Mouse (Mus musculus) CH12.LX (cell line): ENCODE data around the gene Hoxc8. TPM values are rescaled to one million over a fixed set of nuclear protein-coding genes. Genes with fewer than 3 reads are reported as not detected.

Experiments
- DNase-seq: peaks from one replicate; pipeline ENCODE4 v3.0.0-alpha.2; 2013; ENCODE audit errors: extremely low read depth
- H3K27ac ChIP-seq: 2 replicates; pipeline ENCODE4 v1.5.1; 2012; ENCODE audit warnings: low read depth, mild to moderate bottlenecking, control low read depth, moderate library complexity; ENCODE audit not compliant: insufficient read depth
- H3K27me3 ChIP-seq: replicated peaks from 2 replicates; pipeline ENCODE3; 2012; ENCODE audit warnings: inconsistent platforms
- H3K36me3 ChIP-seq, 2 experiments: replicated peaks in 1 of 2; 2 replicates each; pipeline versions ENCODE3 to v1.6.1; 2012; ENCODE audit warnings: inconsistent platforms in 1 of 2, low read length in 1 of 2, mild to moderate bottlenecking in 1 of 2, mixed read lengths in 1 of 2, moderate library complexity in 1 of 2; ENCODE audit not compliant: control insufficient read depth in 1 of 2, insufficient read depth in 1 of 2
- H3K4me1 ChIP-seq, 2 experiments: 2 replicates each; pipeline ENCODE4 v1.6.1; 2012; ENCODE audit warnings: inconsistent platforms in 1 of 2, moderate library complexity in 1 of 2; ENCODE audit not compliant: insufficient read depth in 2 of 2, control insufficient read depth in 1 of 2
- H3K4me2 ChIP-seq: 2 replicates; pipeline ENCODE4 v1.6.1; 2012; ENCODE audit warnings: low read depth, mild to moderate bottlenecking, control low read depth; ENCODE audit not compliant: poor library complexity, insufficient read depth, severe bottlenecking
- H3K4me3 ChIP-seq, 3 experiments: fragments of 150-350 bp in 1 of 3; sonication (generic) in 1 of 3; replicated peaks in 1 of 3; 2 replicates each; pipeline versions ENCODE3 to v1.5.1; 2011 to 2012; ENCODE audit warnings: low read depth in 2 of 3, low read length in 2 of 3, mild to moderate bottlenecking in 2 of 3, moderate library complexity in 2 of 3, control low read depth in 1 of 3, improper control_type of control experiment in 1 of 3, inconsistent platforms in 1 of 3, mixed read lengths in 1 of 3; ENCODE audit not compliant: poor library complexity in 1 of 3
- H3K79me2 ChIP-seq: replicated peaks from 2 replicates; pipeline ENCODE4 v1.6.1; 2012; ENCODE audit warnings: mild to moderate bottlenecking, moderate library complexity; ENCODE audit not compliant: control insufficient read depth, poor library complexity, insufficient read depth, severe bottlenecking; ENCODE audit errors: extremely low read depth
- H3K9ac ChIP-seq: 2 replicates; pipeline ENCODE4 v1.6.1; 2012; ENCODE audit warnings: low read depth, mild to moderate bottlenecking, control low read depth, moderate library complexity; ENCODE audit not compliant: insufficient read depth
- H3K9me3 ChIP-seq: replicated peaks from 2 replicates; pipeline ENCODE3; 2012; ENCODE audit warnings: low read length, inconsistent platforms, mixed read lengths
- CHD2 ChIP-seq: IDR thresholded peaks from 2 replicates; pipeline ENCODE4 v1.6.1; 2011; ENCODE audit warnings: low read length, improper control_type of control experiment
- EP300 ChIP-seq: IDR thresholded peaks from 2 replicates; pipeline ENCODE4 v1.6.1; 2011; ENCODE audit warnings: low read length, improper control_type of control experiment
- ETS1 ChIP-seq: conservative IDR thresholded peaks from 2 replicates; pipeline ENCODE4 v1.6.1; 2012; ENCODE audit warnings: low read depth, mild to moderate bottlenecking, inconsistent platforms, low read length, improper control_type of control experiment, moderate library complexity
- HCFC1 ChIP-seq: IDR thresholded peaks from 2 replicates; pipeline ENCODE4 v1.6.1; 2012; ENCODE audit warnings: low read depth, mild to moderate bottlenecking, inconsistent platforms, low read length, improper control_type of control experiment
- JUND ChIP-seq: conservative IDR thresholded peaks from 2 replicates; pipeline ENCODE4 v1.6.1; 2011; ENCODE audit warnings: low read depth, low read length, improper control_type of control experiment
- KAT2A ChIP-seq: IDR thresholded peaks from 2 replicates; pipeline ENCODE4 v1.6.1; 2012; ENCODE audit warnings: low read length, improper control_type of control experiment, inconsistent platforms; ENCODE audit not compliant: insufficient replicate concordance
- MAX ChIP-seq: IDR thresholded peaks from 2 replicates; pipeline ENCODE4 v1.6.1; 2011; ENCODE audit warnings: low read length, improper control_type of control experiment
- MXI1 ChIP-seq: IDR thresholded peaks from 2 replicates; pipeline ENCODE4 v1.6.1; 2011; ENCODE audit warnings: mild to moderate bottlenecking, low read depth, low read length, improper control_type of control experiment
- NELFE ChIP-seq: IDR thresholded peaks from 2 replicates; pipeline ENCODE4 v1.6.1; 2011; ENCODE audit warnings: low read depth, low read length, improper control_type of control experiment
- PAX5 ChIP-seq: IDR thresholded peaks from 2 replicates; pipeline ENCODE4 v1.6.1; 2012; ENCODE audit warnings: low read length, inconsistent platforms, mixed read lengths
- RAD21 ChIP-seq: IDR thresholded peaks from 2 replicates; pipeline ENCODE4 v1.6.1; 2011; ENCODE audit warnings: low read depth, mild to moderate bottlenecking, low read length, improper control_type of control experiment, moderate library complexity
- RCOR1 ChIP-seq: conservative IDR thresholded peaks from 2 replicates; pipeline ENCODE4 v1.6.1; 2012; ENCODE audit warnings: low read depth, mild to moderate bottlenecking, inconsistent platforms, low read length, improper control_type of control experiment
- SIN3A ChIP-seq: IDR thresholded peaks from 2 replicates; pipeline ENCODE4 v1.6.1; 2012; ENCODE audit warnings: low read length, improper control_type of control experiment, inconsistent platforms
- SMC3 ChIP-seq: IDR thresholded peaks from 2 replicates; pipeline ENCODE4 v1.6.1; 2011; ENCODE audit warnings: low read depth, low read length, improper control_type of control experiment
- TBP ChIP-seq: conservative IDR thresholded peaks from 2 replicates; pipeline ENCODE4 v1.6.1; 2011; ENCODE audit warnings: low read depth, low read length, improper control_type of control experiment
- UBTF ChIP-seq: IDR thresholded peaks from 2 replicates; pipeline ENCODE4 v1.6.1; 2012; ENCODE audit warnings: low read depth, mild to moderate bottlenecking, inconsistent platforms, low read length, improper control_type of control experiment, moderate library complexity
- USF1 ChIP-seq: IDR thresholded peaks from 2 replicates; pipeline ENCODE4 v1.6.1; 2014; ENCODE audit warnings: low read depth, mild to moderate bottlenecking, inconsistent platforms, low read length, improper control_type of control experiment
- USF2 ChIP-seq: conservative IDR thresholded peaks from 2 replicates; pipeline ENCODE4 v1.6.1; 2011; ENCODE audit warnings: low read depth, low read length, improper control_type of control experiment
- ZC3H11A ChIP-seq: IDR thresholded peaks from 2 replicates; pipeline ENCODE4 v1.6.1; 2012; ENCODE audit warnings: low read depth, mild to moderate bottlenecking, inconsistent platforms, low read length, improper control_type of control experiment
- ZKSCAN1 ChIP-seq: IDR thresholded peaks from 2 replicates; pipeline ENCODE4 v1.6.1; 2012; ENCODE audit warnings: low read depth, inconsistent platforms, low read length, improper control_type of control experiment, borderline replicate concordance
- ZMIZ1 ChIP-seq: IDR thresholded peaks from 2 replicates; pipeline ENCODE4 v1.6.1; 2012; ENCODE audit warnings: low read depth, mild to moderate bottlenecking, inconsistent platforms, low read length, improper control_type of control experiment
- ZNF384 ChIP-seq: IDR thresholded peaks from 2 replicates; pipeline ENCODE4 v1.6.1; 2012; ENCODE audit warnings: low read depth, low read length, improper control_type of control experiment, inconsistent platforms
- dilution Hi-C: fragments of 300-500 bp; cut with MboI; formaldehyde crosslinking; loops from 2 replicates; pipeline ENCODE4 v1.14.3; 2020; ENCODE audit warnings: low sequenced_read_pairs; ENCODE audit not compliant: extremely low pct_unique_long_range_greater_than_20kb, extremely low pct_ligation_motif_present
- in situ Hi-C: fragments of 300-500 bp; cut with MboI; formaldehyde crosslinking; loops from 3 replicates; pipeline ENCODE4 v1.14.3; 2019; ENCODE audit warnings: low sequenced_read_pairs, low pct_ligation_motif_present, low pct_unique_long_range_greater_than_20kb, mixed read lengths
- polyA plus RNA-seq: library from polyadenylated mRNA; unstranded; fragments of >175 nt; gene quantifications from 2 replicates; pipeline ENCODE4 v1.2.1, GENCODE M21; 2012; ENCODE audit warnings: low read depth; ENCODE audit not compliant: insufficient read length
- total RNA-seq, 2 experiments: library from RNA; depleted of rRNA; stranded (reverse); fragments of 300-350 nt in 1 of 2; fragments of >200 nt in 1 of 2; gene quantifications; 2 replicates each; pipeline ENCODE4 v1.2.3; 2012 to 2014

Gene Hoxc8
- total and polyA plus RNA-seq, 3 experiments: not detected

GRCm38 (mm10) chr15:103009265-103010111 lies 19.1 kb downstream of the Hoxc8 start:
- TF ChIP-seq RCOR1: no peak
- TF ChIP-seq USF1: peak; percentile 85
- 0 out of 2 replicates have a peak, but pooled peaks have one; percentile 33 for TF ChIP-seq MAX
- peak; percentile 87 for TF ChIP-seq USF2
- TF ChIP-seq ZNF384: peak; percentile 80
- TF ChIP-seq KAT2A: no peak
- TF ChIP-seq UBTF: no peak
- Histone ChIP-seq H3K36me3 (no peaks in the 10 kb centered on the region), H3K4me1 (peaks cover 6 to 56% of the 10 kb centered on the region in 2 experiments; a peak in 3 of 4 replicates), H3K27me3 (no peaks in the 10 kb centered on the region), H3K79me2 (no peaks in the 10 kb centered on the region), H3K9ac (no peak overlapping the region; the same call in 1 of the 2 replicates), H3K4me3 (peak overlapping the region; percentile 10 to 45 (median 37)), H3K9me3 (peaks cover 4% of the 10 kb centered on the region), H3K4me2 (0 out of 2 replicates have a peak overlapping the region, but pooled peaks have one; percentile 9), H3K27ac (no peak overlapping the region)
- DNase-seq: peak; percentile 57
- in situ Hi-C loops (loop anchor here (10.0 kb wide), 1 partner anchor 165 kb away; no protein-coding TSS in a partner anchor), dilution Hi-C loops (no loop called here)

- Histone ChIP-seq H3K36me3 (no peaks in the 10 kb centered on the region), H3K27me3 (no peaks in the 10 kb centered on the region), H3K4me1 (peaks cover 2 to 48% of the 10 kb centered on the region in 2 experiments; a peak in 3 of 4 replicates), H3K4me3 (no peak overlapping the region), H3K4me2 (no peak overlapping the region), H3K9me3 (peaks cover 7% of the 10 kb centered on the region), H3K9ac (no peak overlapping the region), H3K79me2 (no peaks in the 10 kb centered on the region), H3K27ac (no peak overlapping the region)
- dilution Hi-C loops: no loop called here
- in situ Hi-C loops: loop anchor here (10.0 kb wide), 1 partner anchor 165 kb away; no protein-coding TSS in a partner anchor
- no peak for DNase-seq
- TF ChIP-seq ZC3H11A (no peak), JUND (no peak), RAD21 (no peak), NELFE (no peak), USF2 (no peak), MXI1 (no peak), HCFC1 (no peak), SIN3A (no peak), ZKSCAN1 (no peak), USF1 (no peak), TBP (no peak), EP300 (no peak), SMC3 (no peak), UBTF (no peak), PAX5 (no peak), ETS1 (no peak), ZMIZ1 (no peak), CHD2 (no peak)
Observed at GRCm38 (mm10) chr15:103010112-103010846, 19.9 kb downstream of the Hoxc8 start.
